Mouse (Mus musculus): ENCODE data around the gene H2-Q6.
"Not testable (repeated sequence)": the region's sequence is repeated elsewhere in the genome, so short reads cannot be mapped to it uniquely, and the experiment has no call there.

- not testable (repeated sequence) for TF ChIP-seq CTCF, EP300 (IDR thresholded peaks at IDR 0.05; ENCODE audit: low read depth)
These were observed 12.8 kb downstream of the H2-Q6 start for GRCm38 (mm10) chr17:35437386-35437936.

Measured in heart, postnatal 0 days (tissue).